Mouse (Mus musculus): Measurements from ENCODE around the gene Rtp2.

The Rtp2 gene

GRCm38 (mm10) chr16:23887910-23888579 lies 44.1 kb downstream of the Rtp2 start:
- no peak for DNase-seq

- DNase-seq = no peak
These were observed 47.1 kb downstream of the Rtp2 start for GRCm38 (mm10) chr16:23885098-23885497.
